Mouse (Mus musculus) embryo, embryonic 9.5 days (tissue): ENCODE results near the gene Ttc7b.

Source experiments
- DNase-seq: peaks from one replicate; pipeline ENCODE4 v3.0.0-alpha.2; 2017; ENCODE audit errors: extremely low spot score

Gene Ttc7b

GRCm38 (mm10) chr12:100447701-100448277, 72.8 kb downstream of the Ttc7b start:
- DNase-seq, result no peak

GRCm38 (mm10) chr12:100447161-100447560, 73.5 kb downstream of the Ttc7b start:
- no peak for DNase-seq

- no peak for DNase-seq
Measured at GRCm38 (mm10) chr12:100445686-100446085, 74.9 kb downstream of the Ttc7b start.

GRCm38 (mm10) chr12:100445271-100445670, 75.4 kb downstream of the Ttc7b start:
- no peak for DNase-seq

- no peak for DNase-seq
Measured at GRCm38 (mm10) chr12:100444671-100445165, 75.9 kb downstream of the Ttc7b start.

DNA sequence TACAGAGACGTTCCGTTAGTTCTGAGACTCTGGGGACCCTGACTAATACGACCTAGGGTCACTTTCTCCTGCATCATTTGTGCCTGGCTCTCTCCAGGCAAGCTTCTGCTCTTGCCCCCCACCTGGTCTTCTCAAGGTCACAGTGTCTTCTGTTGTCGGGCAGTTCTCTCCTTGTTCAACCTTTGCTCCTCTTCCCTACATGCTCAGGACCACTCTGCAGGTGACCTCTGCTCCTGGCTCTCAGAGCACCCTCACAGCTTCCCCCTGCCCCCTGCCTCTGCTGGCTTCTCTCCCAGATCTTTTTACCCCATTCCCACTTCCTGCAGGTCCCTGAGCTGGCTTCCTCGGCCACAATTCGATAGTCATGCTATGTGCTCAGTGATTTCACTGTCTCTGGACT, 77.2 kb downstream of the Ttc7b start:
- no peak for DNase-seq

- no peak for DNase-seq
Measured at GRCm38 (mm10) chr12:100441609-100442008, 79.0 kb downstream of the Ttc7b start.

- no peak for DNase-seq
Measured at GRCm38 (mm10) chr12:100439883-100440282, 80.7 kb downstream of the Ttc7b start.

DNA sequence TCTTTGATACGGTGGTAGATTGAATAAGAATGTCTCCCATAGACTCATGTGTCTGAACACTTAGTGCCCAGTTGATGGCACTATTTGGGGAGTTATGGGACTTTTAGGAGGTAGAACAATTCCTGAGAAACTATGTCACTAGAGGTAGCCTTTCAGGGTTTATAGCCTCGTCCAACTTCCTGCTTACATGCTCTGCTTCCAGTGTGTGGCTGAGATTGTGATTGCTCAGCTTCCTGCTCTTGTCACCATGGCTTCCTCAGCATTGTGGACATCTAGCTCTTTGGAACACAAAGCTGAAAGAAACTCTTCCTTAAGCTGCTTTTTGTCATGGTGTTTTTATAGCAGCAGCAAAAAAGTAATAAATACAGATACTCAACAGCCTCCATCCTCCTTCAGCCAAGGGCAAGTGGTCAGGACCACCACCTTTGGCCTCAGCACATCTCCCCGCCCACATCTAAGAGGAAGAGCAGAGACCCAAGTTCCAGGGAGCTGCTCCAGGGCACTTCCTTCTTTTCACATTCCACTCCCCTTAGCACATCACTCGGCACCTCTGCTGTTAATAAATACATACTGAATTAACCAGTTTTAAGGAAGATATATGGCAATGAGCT, 81.4 kb downstream of the Ttc7b start:
- no peak for DNase-seq

- no peak for DNase-seq
Measured at GRCm38 (mm10) chr12:100438509-100438908, 82.1 kb downstream of the Ttc7b start.

GRCm38 (mm10) chr12:100437862-100438261, 82.8 kb downstream of the Ttc7b start:
- DNase-seq, result no peak

GRCm38 (mm10) chr12:100435763-100436162, 84.9 kb downstream of the Ttc7b start:
- DNase-seq, result no peak

DNA sequence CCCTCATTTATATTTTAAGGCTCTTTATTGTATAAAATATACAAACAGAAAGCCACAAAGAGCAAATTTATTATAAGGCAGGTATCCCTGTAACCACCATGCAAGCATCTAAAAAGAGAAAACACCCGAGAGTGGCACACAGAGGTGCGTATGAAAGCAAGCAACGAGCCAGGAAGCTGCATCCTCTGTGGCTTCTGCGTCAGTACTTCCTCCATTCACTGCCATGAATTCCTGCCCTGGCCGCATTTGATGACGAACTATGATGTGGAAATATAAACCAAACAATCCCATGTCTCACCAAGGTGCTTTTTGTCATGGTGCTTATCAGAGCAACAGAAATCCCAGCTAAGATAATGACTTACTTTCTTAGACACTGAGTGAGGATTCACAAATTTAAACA, 88.8 kb downstream of the Ttc7b start:
- DNase-seq, result no peak

GRCm38 (mm10) chr12:100429414-100430114, 91.1 kb downstream of the Ttc7b start:
- no peak for DNase-seq

DNA sequence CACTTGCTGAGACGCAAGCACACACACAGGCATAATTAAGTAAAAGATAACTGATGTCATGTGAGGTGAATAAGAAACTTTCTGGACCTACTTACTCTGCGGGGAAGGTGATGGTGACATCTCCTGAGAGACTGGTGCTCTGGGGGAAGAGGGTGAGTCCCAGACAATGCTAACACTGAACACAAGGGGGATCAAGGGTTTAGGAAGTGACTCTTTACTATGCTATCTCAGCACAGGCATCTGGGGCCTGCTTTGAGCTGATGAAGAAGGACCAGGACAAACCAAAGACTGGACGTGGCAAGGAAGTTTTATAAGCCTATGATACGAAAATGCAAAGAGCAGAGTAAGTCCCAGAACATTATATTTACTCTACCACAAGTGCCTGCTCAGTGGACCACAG, 92.4 kb downstream of the Ttc7b start:
- no peak for DNase-seq

DNA sequence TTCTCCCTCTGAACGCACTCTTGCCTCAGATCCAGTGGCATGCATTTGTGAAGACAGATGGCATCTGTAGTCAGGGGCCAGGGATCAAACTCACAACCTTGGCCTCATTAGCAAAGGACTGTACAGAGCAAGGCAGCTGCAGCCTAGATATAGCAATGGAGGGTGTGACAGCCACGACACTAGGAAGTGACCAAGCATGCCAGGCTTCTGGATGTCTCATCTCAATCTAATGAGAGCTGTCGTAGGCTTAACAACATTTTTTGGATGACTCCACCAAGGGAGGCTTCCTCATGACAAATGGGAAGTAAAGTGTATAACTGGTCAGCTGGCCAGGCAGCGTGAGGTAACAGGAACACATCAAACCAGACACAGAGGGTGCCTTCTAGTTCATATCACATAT, 94.4 kb downstream of the Ttc7b start:
- DNase-seq, result no peak

GRCm38 (mm10) chr12:100425028-100425427, 95.6 kb downstream of the Ttc7b start:
- no peak for DNase-seq

- DNase-seq, result no peak
Measured at GRCm38 (mm10) chr12:100422286-100422820, 98.3 kb downstream of the Ttc7b start.

- DNase-seq, result peak; percentile 20
Measured at GRCm38 (mm10) chr12:100421538-100421937, 99.1 kb downstream of the Ttc7b start.

- no peak for DNase-seq
Measured at GRCm38 (mm10) chr12:100420903-100421302, 99.7 kb downstream of the Ttc7b start.

DNA sequence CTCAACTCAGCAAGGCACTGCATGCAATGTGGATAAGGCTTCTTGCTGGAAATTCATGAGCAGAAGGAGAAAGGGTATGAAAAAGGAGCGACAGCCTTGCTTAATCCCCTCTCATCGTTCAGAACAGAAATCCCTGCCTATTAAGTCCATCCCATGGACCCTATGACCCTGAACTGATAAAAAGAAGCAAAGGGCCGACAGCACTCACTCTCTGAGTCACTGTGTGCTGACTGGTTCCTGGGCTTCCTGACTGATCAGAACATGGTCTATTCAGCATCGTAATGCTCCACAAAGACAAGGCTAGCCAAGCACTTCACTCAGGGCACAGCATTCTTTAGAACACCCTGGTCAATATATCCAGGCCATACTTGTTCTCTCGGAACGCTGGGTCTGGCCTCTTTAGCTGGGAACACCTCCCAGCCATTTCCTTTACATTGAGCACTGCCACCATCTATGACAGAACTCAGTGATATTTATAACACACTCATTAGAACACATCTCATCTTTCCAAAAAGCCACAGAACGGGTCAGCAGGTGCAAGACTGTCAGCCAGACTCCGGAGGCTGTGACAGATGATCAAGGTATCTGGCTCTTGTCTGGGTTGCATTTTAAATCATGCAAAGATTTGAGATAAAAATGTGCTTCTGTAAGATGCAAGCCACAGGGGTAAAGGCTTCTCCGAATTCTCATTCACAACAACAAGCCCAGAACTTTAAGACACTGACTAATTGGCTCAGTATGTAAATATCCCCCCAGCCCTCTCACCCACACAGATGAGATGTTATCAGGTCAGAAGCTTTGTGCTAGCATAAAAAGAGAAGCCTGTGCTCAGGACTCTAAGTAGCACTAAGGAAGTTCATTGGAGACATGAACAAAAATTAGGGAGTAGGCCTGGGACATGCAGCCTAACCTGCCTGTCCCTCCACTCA, 100.4 kb downstream of the Ttc7b start:
- DNase-seq, result no peak

- no peak for DNase-seq
Measured at GRCm38 (mm10) chr12:100415802-100416201, 104.8 kb downstream of the Ttc7b start.
